Mouse (Mus musculus) heart, embryonic 11.5 days (tissue): ENCODE data around the gene Ddb2. TPM values are rescaled to one million over a fixed set of nuclear protein-coding genes. Genes with fewer than 3 reads are reported as not detected.
A peak's percentile ranks its signal among the peaks of the same experiment; 100 is the strongest.

Experiments used
- ATAC-seq: fragments of 200-750 bp; cut with Nextera tagmentation; replicated peaks from 2 replicates; pipeline ENCODE4 v1.8.0; 2017; ENCODE audit warnings: moderate library complexity; ENCODE audit not compliant: insufficient number of reproducible peaks, low FRiP score, low TSS enrichment
- H3K27ac ChIP-seq: fragments of 300-500 bp; sonication (generic); 2 replicates; pipeline ENCODE4 v1.5.1; 2014; ENCODE audit warnings: mild to moderate bottlenecking, low read depth, low read length
- H3K27me3 ChIP-seq: fragments of 300-500 bp; sonication (generic); 2 replicates; pipeline ENCODE4 v1.6.1; 2014; ENCODE audit warnings: mild to moderate bottlenecking, low read length, mixed read lengths; ENCODE audit not compliant: control insufficient read depth, insufficient read depth
- H3K36me3 ChIP-seq: fragments of 300-500 bp; sonication (generic); 2 replicates; pipeline ENCODE4 v1.6.1; 2014; ENCODE audit warnings: mild to moderate bottlenecking, low read length, moderate library complexity, mixed read lengths; ENCODE audit not compliant: control insufficient read depth, insufficient read depth
- H3K4me1 ChIP-seq: fragments of 300-500 bp; sonication (generic); 2 replicates; pipeline ENCODE4 v1.6.1; 2014; ENCODE audit warnings: low read length; ENCODE audit not compliant: control insufficient read depth, insufficient read depth
- H3K4me2 ChIP-seq: fragments of 300-500 bp; sonication (generic); 2 replicates; pipeline ENCODE4 v1.6.1; 2014; ENCODE audit warnings: mild to moderate bottlenecking, moderate library complexity
- H3K4me3 ChIP-seq: fragments of 300-500 bp; sonication (generic); 2 replicates; pipeline ENCODE4 v1.5.1; 2014; ENCODE audit warnings: low read depth, low read length
- H3K9ac ChIP-seq: fragments of 300-500 bp; sonication (generic); 2 replicates; pipeline ENCODE4 v1.6.1; 2014; ENCODE audit warnings: mild to moderate bottlenecking, low read depth, low read length, moderate library complexity
- H3K9me3 ChIP-seq: fragments of 300-500 bp; sonication (generic); replicated peaks from 2 replicates; pipeline ENCODE4 v1.6.1; 2016; ENCODE audit warnings: low read length; ENCODE audit not compliant: control insufficient read depth
- WGBS: fragments of 180-500 bp; shearing (Covaris S2); extraction: QIAGEN DNeasy Blood & Tissue Kit; methylation state at CpG from one replicate; pipeline ENCODE4 v1.1.7; 2014; ENCODE audit not compliant: insufficient replicate concordance; 5-methylcytosine and 5-hydroxymethylcytosine counted together
- polyA plus RNA-seq: library from polyadenylated mRNA; unstranded; fragments of >200 nt; fragmentation: Nextera tagmentation; extraction: Ambion mirVana; gene quantifications from 2 replicates; pipeline ENCODE4 v1.2.1, GENCODE M21; 2014

Gene Ddb2
- polyA plus RNA-seq, 1 experiment from 2014 or later, result 8.3 TPM

GRCm38 (mm10) chr2:91268706-91269105 is 31.9 kb upstream of the Ddb2 start:
- H3K36me3 ChIP-seq, result peaks cover 40% of the 10 kb centered on the region
- H3K9me3 ChIP-seq, result no peaks in the 10 kb centered on the region
- H3K4me1 ChIP-seq, result peaks cover 13% of the 10 kb centered on the region
- no peak overlapping the region for H3K27ac ChIP-seq
- H3K4me2 ChIP-seq, result no peak overlapping the region
- no peaks in the 10 kb centered on the region for H3K27me3 ChIP-seq
- no peak overlapping the region for H3K4me3 ChIP-seq
- WGBS, result 79% methylated on average over 2 of the region's 2 CpGs
- ATAC-seq, result no peak
- no peak overlapping the region for H3K9ac ChIP-seq

DNA sequence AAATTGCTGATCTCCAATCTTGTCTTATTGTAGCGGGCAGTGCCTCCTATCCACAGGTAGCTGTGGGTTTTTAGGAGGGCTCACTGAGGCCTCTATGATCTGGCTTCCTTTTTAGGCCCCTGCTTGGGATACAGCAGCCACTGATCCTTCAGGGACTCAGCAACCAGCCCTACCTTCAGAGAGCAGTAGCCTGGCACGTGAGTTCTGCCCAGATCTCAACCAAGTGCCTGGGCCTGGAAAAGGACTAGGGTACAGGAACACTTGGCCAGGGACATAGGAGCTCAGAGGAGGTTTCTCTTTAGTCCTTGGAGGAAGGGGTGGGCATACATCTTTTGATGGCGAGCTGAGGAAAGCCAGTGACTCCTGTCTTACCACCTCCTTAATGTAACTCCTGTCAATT is 31.3 kb upstream of the Ddb2 start:
- H3K4me1 ChIP-seq, result peaks cover 13% of the 10 kb centered on the region
- H3K4me3 ChIP-seq, result no peak overlapping the region
- no peak overlapping the region for H3K4me2 ChIP-seq
- H3K9me3 ChIP-seq, result no peaks in the 10 kb centered on the region
- no peak overlapping the region for H3K27ac ChIP-seq
- peaks cover 34% of the 10 kb centered on the region for H3K36me3 ChIP-seq
- H3K9ac ChIP-seq, result no peak overlapping the region
- no peak for ATAC-seq
- 88% methylated on average over 3 of the region's 3 CpGs for WGBS
- no peaks in the 10 kb centered on the region for H3K27me3 ChIP-seq

DNA sequence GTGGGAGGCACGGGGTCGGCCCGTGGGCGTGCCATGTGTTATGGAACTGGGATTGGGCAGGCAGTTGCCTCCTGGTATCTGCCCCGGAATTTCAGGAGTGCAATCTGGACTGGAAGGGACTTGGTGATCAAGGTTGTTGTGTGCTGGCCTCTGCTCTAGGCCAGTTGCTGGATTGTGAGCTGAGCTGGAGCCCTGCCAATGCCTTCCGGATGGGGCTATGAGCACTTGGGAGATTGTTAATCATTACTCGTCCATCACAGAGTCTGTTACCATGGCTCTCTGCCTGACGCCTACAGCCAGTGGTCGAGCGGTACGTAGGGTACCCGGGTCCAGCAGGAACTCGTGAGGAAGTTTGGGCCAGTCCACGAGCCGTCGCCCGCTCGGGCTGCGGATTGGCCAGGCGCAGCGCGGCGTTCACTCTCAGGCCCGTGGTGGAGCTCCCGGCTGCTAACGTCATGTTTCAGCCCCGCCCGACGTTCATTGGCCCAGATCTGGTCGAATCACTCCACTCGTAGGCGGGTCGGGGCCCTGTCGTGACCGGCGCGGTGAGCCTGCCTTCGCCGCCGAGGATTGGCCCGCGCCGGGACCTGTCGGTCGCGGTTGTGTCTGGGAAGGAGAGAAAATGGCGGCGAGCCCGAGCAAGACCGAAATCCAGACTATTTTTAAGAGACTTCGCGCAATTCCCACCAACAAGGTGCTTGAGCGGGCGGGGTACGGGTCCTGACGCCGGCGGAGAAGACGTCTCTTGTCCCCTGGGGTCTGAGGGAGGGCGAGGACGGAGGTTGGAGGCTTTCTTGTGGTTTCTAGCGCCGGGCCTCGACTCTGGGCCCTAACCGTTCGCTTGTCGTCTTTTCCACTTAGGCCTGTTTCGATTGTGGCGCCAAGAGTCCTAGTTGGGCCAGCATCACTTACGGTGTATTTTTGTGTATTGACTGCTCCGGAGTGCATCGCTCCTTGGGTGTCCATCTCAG is 28.2 kb upstream of the Ddb2 start, which contains the start of gene Arfgap2:
Gene Arfgap2, plus strand, starts transcription at position 264 of the 971 bp plus-strand sequence.
- ATAC-seq, result peak; percentile 98
- H3K27ac ChIP-seq, result peak within 1 kb of the TSS; percentile 94
- H3K4me1 ChIP-seq, result peaks cover 13% of the 10 kb centered on the region
- H3K9ac ChIP-seq, result peak within 1 kb of the TSS; percentile 96
- H3K4me3 ChIP-seq, result peak within 1 kb of the TSS; percentile 87
- no peaks in the 10 kb centered on the region for H3K27me3 ChIP-seq
- H3K4me2 ChIP-seq, result peak within 1 kb of the TSS; percentile 92
- H3K36me3 ChIP-seq, result peaks cover 33% of the 10 kb centered on the region
- WGBS, result 2% methylated on average over 72 of the region's 72 CpGs
- no peaks in the 10 kb centered on the region for H3K9me3 ChIP-seq

- 86% methylated on average over 17 of the region's 17 CpGs for WGBS
- Histone ChIP-seq H3K27ac (peak overlapping the region; percentile 94), H3K36me3 (peaks cover 24% of the 10 kb centered on the region), H3K4me3 (peak overlapping the region; percentile 87), H3K4me2 (peak overlapping the region; percentile 70), H3K4me1 (peaks cover 17% of the 10 kb centered on the region), H3K27me3 (no peaks in the 10 kb centered on the region), H3K9me3 (no peaks in the 10 kb centered on the region), H3K9ac (peak overlapping the region; percentile 96)
- ATAC-seq, result no peak
These were observed 27.2 kb upstream of the Ddb2 start for GRCm38 (mm10) chr2:91263692-91264660.

- 63% methylated on average over 1 of the region's 1 CpGs for WGBS
- H3K4me1 ChIP-seq, result peaks cover 30% of the 10 kb centered on the region
- no peak for ATAC-seq
- no peaks in the 10 kb centered on the region for H3K9me3 ChIP-seq
- H3K27me3 ChIP-seq, result peaks cover 18% of the 10 kb centered on the region
- H3K36me3 ChIP-seq, result peaks cover 9% of the 10 kb centered on the region
- 0 out of 2 replicates have a peak overlapping the region, but pooled peaks have one; percentile 6 for H3K27ac ChIP-seq
- H3K4me2 ChIP-seq, result no peak overlapping the region
- H3K9ac ChIP-seq, result no peak overlapping the region
- H3K4me3 ChIP-seq, result no peak overlapping the region
These were observed 22.7 kb upstream of the Ddb2 start for GRCm38 (mm10) chr2:91259493-91259892.

GRCm38 (mm10) chr2:91258830-91259229 is 22.0 kb upstream of the Ddb2 start:
- Histone ChIP-seq H3K9me3 (no peaks in the 10 kb centered on the region), H3K36me3 (peaks cover 9% of the 10 kb centered on the region), H3K27ac (no peak overlapping the region), H3K4me1 (peaks cover 25% of the 10 kb centered on the region), H3K9ac (no peak overlapping the region), H3K4me3 (no peak overlapping the region), H3K27me3 (peaks cover 22% of the 10 kb centered on the region), H3K4me2 (no peak overlapping the region)
- 37% methylated on average over 1 of the region's 1 CpGs for WGBS
- ATAC-seq, result no peak

DNA sequence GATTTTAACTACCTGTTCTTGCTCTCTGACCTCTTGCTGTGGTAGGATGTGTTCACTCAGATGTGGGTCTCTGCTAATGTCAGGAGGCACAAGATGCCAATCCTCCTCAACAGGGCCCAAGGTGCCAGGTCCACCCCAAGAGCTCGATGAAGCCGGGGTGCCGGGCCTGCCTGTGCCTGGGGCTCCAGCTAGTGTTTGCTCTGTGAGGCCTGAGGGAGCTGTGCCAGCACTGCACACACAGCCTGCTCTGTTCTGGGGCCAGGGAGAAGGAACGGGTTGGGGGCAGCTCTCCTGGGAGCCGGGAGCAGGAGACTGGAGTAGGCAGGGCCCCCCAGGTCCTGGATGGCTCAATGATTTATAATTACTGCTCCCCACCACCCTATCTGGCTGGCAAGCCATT is 21.3 kb upstream of the Ddb2 start:
- H3K4me2 ChIP-seq, result peak overlapping the region; percentile 96

More for the DNA sequence above, 21.3 kb upstream of the Ddb2 start:
- peaks cover 25% of the 10 kb centered on the region for H3K4me1 ChIP-seq
- H3K27ac ChIP-seq, result no peak overlapping the region
- no peak for ATAC-seq
- 79% methylated on average over 5 of the region's 5 CpGs for WGBS
- H3K36me3 ChIP-seq, result peaks cover 9% of the 10 kb centered on the region
- H3K4me3 ChIP-seq, result peak overlapping the region; percentile 60; the same call in 1 of the 2 replicates
- H3K9ac ChIP-seq, result peak overlapping the region; percentile 63
- H3K9me3 ChIP-seq, result no peaks in the 10 kb centered on the region
- peaks cover 27% of the 10 kb centered on the region for H3K27me3 ChIP-seq
